Mouse (Mus musculus) fat pad, adult 2 months (tissue): ENCODE results near the gene Rad50.
A peak's percentile ranks its signal among the peaks of the same experiment; 100 is the strongest.

Experiments
- DNase-seq: peaks from one replicate; pipeline ENCODE4 v3.0.0-alpha.2; 2011; ENCODE audit warnings: low read depth, low spot score; ENCODE audit errors: extremely low read depth

Rad50 gene

DNA sequence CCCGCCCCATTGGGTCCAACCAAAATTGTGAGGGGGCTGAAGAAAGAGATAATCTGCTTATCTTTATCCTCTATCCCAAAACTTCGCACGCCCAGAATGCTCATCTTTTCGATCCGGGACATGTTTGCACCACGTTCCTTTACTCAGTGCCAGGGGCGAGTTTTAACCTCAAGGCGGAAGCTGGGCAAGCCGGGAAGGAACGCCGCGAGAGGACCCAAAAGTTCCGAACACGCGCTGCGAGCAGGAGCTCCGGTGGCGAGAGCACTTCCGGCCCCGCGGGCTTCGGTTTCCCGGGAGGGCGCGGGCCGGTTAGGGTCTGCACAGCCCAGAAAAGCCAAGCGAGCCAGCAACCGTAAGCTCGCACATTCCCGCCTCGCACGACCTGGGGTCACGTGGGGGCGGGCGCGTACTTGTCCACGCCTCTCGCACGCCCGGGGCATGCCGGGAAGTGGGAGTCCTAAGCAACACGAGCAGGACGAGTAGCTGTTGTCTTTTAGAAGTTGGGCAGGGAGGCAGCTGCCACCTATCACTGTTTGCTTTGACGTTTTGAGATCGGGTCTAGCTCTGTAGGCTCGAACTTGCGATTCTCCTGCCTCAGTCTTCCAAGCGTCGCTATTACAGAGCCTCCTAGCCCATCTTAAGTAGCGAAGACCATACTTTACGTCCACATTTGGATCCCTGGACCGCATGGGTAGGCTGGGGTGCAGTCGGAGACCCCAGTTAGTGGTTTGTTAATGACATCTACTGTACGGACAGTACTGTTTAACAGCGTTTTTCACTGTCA is at the start of gene Rad50:
Gene Rad50, minus strand, starts transcription at position 386 of the 784 bp plus-strand sequence.
- DNase-seq, result peak; percentile 39

DNA sequence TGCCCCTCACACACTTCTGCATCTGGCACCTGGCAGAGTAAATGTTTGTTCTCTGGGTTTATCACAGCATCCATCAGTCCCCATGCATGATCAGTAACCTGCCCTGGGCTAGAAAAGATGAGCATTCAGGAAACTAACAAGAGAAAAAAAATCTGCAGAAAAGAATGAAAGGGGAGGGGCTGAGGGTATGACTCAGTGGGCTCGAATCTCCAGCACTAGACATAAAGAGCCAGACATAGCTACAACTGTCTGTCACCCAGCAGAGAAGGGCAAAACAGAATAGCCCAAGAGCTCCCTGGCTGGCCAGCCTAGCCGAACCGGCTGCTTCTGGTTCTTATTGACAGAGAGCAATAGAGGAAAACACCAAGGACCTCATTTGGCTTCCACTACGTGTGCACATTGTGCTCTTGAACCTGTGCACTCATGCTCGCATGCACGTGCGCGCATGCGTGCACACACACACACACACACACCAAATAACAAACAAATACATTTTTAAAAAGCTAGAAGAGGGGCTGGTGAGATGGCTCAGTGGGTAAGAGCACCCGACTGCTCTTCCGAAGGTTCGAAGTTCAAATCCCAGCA is 48.0 kb upstream of the Rad50 start:
- no peak for DNase-seq

DNA sequence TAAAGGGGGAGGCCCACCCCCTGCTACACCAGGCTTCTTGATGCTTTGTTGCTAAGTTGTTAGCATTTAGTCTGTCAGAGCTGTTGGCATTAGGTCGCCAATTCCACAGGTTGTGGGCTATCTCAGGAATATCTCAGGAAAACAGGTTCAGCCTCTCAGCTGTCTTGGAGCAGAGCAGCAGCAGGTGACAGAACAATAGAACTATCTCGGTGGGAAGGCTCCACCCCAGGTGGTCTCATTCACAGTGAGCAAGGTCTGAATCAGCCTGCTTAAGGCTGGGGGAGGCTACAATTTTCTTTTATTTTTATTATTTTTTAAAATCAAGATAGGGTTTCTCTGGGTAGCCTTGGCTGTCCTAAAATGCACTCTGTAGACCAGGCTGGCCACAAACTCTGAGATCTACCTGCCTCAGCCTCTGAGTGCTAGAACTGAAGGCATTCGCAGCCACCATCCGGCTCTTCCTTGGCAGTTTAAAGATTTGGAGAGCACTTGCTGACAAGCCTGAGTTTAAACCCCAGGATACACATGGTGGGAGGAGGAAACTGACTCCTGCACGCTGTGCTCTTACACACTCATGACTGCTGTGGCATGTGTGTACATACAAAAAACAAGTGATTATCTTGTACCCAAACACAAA is 42.7 kb upstream of the Rad50 start:
- DNase-seq, result no peak

DNA sequence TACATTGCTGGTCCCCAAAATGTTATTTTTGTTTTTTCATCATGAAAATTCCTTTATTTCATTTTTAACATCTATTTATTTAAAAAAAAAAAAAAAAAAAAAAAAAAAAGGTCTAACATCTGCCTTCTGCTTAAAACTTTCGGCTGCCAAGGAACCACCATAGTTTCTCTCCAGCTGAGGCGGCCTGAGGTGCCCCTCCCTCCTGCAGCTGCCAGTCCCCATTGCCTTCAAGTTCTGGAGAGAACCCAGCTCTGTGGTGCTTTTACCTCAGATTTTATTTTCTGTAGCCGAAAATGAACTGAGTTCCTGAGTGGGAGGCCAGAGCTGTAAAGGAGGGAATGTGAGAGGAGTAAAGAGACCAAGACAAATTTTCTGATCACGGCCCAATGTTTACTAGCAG is 42.2 kb upstream of the Rad50 start:
- DNase-seq, result no peak

DNA sequence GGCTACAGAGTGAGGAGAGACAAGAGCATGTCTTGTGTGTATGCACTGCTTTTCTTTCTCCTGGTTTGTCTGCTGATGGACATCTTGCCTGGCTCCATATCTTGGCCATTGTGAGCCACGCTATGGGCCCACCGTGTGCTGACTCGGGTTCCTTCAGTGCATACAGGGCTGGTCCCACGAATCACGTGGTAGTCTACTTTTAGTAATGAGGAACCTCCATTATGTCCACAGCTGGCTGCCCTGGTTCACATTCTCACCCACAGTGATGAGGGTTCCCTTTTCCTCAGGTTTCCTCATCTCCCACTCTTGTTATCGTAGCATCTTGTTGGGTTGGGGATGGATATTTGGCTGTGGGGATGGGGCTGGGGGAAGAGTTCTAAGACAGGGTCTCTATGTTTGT is 41.5 kb upstream of the Rad50 start:
- no peak for DNase-seq

DNA sequence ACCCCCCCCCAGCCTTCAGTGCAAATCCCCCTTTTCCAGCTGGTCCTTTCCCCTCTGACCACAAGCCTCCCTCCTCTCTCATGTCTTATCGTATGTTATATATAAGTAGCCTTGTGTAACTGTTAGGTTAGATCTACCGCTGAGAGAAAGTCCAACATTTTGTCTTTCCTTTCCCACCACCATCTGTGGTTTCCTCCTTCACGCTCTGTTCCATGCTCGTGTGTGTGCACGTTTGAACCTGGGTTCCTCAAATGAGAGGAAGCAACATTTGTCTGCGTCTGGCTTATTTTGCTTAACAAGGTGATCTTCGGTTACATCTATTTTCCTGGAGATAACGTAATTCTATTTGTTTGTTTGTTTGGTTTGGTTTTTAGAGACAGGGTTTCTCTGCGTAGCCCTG is 40.9 kb upstream of the Rad50 start:
- DNase-seq, result no peak

DNA sequence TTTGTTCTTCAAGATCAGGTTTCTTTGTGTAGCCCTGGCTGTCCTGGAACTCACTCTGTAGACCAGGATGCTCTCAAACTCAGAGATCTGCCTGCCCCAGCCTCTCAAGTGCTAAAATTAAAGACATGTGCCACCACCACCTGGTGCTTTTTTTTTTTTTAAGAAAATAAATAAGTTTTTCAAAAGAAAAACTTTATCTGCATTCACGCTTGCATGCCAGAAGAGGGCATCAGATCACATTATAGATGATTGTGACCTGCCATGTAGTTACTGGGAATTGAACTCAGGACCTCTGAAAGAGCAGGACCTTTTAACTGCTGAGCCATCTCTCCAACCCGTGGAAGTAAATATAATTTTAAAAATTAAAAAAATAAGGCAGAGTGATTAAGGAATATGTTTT is 38.1 kb upstream of the Rad50 start:
- no peak for DNase-seq

DNA sequence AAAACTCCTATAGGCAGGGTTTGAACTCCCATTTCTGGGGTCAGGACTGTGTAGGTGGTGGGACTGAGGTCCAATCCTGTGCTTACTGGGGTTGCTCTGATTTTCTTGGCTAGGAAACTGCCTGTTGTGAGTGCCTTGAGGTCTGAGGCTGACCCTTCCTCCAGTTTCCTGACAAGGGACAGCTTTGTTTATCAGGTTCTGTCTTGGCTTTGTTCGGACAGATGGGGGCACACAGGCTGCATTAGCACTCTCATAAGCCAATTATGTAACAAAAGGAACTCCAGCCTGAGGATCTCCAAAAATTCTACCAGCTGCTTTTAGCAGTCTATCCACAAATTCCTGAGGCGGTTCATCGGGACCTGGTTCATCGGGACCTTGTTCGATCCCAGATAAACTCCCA is 35.2 kb upstream of the Rad50 start:
- no peak for DNase-seq

DNA sequence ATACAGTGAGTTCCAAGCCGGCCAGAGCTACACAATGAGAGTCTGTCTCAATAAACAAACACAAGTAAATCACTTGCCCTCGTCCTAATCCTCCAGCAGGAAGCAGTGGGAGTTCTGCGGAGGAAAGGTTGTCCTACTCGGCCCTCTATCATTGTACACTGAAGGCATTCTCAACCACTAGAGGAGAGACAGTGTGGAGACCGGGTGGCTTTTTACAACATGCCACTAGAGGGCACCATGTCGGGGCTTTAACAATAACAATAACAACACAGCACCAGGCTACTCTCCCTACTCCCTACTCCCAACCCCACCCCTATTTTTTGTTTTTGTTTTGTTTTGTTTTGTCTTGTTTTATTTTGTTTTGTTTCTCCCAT is 30.4 kb upstream of the Rad50 start:
- DNase-seq, result no peak

DNA sequence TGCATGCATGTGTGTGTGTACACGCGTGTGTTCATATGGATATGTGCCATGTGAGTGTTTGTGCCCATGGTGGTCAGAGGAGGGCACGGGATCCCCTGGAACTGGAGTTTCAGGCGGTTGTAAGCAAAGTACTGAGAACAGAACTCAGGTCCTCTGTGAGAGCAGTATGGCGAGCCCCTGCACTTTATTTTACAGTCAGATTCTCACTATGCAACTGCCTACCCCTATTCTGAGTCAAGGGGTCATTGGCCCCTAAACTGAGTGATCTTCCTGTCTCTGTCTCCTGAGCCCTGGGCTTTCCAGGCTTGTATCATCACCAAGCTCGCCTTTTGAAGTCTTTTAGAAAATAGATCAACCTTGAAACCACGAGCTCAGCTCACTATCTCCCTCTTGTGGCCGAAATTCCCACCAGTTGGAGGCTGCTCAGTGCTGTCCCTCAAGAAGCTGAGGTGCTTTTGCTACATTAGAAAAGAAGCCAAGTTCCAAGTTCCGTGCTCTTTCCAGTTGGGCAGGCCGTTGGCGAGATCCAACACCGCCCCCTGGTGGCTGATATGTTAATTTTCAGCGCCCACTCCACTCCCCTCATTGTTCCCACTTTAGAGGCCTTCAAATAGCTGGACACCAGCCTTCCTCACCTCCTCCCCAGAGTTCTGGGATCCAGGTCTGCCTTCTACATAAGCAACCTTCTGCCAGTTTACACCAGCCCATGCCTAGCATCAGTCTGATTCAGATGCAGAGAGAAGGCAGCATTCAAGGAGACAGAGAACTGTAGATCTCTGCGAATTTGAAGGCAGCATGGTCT is 29.9 kb upstream of the Rad50 start:
- no peak for DNase-seq

DNA sequence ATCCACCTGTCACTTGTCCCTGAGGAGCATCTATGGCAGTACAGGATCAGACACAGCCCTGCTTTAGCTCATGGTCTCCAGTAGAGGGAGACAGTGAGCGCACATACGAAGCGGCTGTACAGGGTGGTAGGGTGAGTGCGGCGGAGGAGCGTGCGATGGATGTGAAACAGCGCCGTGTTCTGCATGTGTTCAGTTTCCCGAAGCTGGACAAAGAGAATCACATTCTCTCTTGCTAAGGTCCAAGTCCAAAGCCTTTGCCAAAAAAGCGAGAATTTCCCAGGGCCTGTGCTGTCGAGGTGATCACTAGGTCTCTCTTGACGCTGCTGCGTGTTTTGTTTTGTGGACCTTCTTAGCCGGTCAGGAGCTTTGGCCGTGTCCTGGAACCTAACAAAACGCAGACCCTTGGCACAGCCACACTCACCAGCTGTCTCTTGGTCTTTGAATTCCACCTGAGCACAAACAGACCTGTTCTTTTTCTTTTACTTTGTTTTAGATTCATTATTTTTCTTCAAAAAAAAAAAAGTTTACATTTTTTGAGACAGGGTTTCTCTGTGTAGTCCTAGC is 28.6 kb upstream of the Rad50 start:
- DNase-seq, result no peak

DNA sequence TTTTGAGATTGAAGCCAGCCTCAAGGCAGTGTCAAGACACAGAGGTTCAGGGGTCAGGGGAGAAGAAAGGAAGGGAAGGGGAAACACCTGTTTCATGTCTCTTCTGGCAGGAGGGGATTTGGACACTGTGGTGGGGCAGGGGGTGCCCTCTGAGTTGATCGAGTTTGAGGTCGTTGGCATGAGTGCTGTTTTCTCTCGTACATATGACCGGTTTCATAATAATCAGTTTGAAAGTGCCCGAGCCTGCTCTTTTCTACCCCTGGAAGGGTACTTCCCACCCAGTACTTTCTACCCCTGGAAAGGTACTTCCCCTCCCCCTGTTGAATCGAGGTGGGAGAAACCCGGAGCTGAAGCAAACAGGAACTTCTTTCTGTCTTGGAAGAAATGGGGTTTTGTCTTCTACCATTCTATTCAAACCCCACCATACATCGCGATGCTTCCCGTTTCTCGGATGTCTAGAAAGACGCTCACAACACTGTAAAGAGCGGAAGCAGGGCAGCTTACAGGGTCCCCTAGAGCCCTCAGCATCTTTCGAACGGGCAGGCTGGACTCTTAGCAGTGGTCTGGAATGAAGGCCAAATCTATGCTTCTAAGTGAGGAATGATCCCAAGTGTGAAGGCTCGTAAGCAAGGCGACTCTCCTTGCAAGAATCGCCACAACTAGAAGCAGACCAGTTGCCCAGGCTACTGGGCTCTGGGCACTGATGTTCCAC is 28.0 kb upstream of the Rad50 start:
- no peak for DNase-seq

DNA sequence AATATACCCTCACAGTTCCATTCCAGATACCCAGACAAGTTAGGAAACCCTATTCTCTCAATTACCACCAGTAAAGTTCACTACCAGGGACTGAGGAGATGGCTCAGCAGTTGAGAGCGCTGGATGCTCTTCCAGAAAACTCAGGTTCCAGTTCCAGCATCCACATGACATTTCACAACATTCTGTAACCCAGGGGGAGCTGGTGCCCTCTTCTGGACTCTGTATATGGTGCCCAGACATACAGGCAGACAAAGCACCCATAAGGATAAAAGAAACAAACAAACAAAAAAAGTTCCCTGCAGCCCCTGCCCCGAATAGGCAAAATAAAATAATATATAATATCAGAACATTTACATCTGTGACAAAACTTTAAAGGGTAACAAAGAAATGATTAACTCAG is 27.3 kb upstream of the Rad50 start:
- DNase-seq, result no peak

DNA sequence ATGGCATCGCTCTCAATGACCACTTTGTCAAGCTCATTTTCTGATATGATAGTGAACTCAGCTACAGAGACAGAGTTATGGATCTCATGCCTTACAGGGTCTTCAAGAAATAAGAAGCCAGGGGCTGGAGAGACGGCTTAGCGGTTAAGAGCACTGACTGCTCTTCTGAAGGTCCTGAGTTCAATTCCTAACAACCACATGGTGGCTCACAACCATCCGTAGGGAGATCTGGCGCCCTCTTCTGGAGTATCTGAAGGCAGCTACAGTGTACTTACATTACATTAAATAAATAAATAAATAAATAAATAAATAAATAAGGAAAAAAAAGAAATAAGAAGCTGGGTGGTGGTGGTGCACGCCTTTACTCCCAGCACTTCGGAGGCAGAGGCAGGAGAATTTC is 26.7 kb upstream of the Rad50 start:
- DNase-seq, result no peak

DNA sequence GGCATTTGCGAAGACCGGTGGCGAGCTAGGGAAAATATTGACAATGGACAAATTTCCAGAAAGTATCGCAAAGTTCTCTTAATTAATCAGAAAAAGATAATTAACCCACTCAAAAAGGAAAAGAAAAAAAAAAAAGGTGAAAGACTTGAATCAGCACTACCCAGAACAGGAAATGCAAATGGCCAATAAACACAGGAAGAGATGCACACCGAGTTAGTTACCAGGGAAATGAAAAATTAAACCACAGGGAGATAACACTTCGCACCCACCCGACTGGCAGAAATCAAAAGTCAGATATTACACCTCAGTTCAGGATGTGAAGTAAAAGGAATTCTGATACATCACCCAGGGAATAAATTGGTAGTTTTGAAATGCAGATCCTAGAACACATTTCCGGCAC is 25.1 kb upstream of the Rad50 start:
- no peak for DNase-seq

DNA sequence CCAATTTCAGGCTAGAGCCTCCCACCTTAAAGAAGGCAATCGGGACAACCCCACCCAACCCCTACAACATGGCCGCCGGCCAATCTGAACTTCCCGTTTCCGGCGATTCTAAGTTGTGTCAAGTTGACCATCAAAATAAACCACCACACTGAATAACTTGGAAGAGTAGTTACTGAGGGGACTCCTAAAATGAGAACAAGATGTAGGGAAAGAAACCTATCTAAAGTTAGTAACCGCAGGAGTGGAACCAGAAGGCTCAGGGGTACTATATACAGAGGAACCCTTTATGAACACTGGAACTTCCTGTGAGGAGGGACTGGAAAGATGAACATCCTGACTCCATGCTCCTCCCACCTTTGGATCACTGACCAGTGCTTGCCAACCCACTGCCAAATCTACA is 24.3 kb upstream of the Rad50 start:
- no peak for DNase-seq

DNA sequence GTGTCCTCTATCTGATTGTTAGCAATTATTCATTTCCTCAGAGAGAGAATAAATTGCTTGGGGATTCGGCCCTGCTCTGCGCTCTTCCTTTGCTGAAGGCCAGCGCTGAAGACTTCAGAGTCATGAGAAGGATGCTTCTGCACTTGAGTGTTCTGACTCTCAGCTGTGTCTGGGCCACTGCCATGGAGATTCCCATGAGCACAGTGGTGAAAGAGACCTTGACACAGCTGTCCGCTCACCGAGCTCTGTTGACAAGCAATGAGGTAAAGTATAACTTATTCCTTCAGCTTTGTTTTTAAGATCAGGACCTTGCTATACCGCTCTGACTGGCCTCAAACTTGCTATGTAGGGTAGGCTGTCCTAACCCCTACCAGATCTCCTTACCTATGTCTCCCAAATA is 13.6 kb upstream of the Rad50 start, which contains the start of gene Il5:
Gene Il5, plus strand, starts transcription at position 80 of the 400 bp plus-strand sequence.
- no peak for DNase-seq

DNA sequence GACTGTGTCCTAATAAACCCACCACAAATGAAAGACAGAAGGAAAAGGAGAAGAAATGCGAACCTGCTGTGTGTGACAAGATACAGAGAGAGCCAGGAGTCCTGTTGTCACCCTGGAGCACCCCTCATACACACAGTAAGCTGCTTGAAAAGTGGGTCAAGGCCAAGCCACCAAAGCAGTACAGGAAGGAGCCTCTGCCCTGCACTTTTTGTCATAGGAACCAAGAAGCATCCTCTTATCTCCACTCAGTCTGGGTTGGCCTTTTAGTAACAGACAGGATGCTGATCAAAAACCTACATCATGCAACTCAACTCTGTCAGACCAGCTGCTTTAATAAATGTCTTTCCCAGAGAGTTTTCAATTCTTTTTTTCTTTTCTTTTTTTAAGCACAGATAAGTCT is 12.6 kb upstream of the Rad50 start:
- no peak for DNase-seq

DNA sequence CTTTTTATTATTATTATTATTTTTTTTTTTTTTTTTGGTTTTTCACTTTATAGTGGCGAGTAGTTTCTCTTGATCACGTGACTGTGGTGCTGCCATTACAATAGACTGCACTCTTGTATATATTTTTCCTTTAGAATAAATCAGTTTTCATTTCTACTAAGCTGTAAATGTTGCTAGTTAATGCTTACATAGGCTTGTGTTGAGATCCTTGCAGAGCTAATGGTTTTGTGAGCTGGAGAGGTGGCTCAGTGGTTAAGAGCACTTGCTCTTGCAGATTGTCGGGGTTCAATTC is 545 bp upstream of the Rad50 start:
- no peak for DNase-seq

DNA sequence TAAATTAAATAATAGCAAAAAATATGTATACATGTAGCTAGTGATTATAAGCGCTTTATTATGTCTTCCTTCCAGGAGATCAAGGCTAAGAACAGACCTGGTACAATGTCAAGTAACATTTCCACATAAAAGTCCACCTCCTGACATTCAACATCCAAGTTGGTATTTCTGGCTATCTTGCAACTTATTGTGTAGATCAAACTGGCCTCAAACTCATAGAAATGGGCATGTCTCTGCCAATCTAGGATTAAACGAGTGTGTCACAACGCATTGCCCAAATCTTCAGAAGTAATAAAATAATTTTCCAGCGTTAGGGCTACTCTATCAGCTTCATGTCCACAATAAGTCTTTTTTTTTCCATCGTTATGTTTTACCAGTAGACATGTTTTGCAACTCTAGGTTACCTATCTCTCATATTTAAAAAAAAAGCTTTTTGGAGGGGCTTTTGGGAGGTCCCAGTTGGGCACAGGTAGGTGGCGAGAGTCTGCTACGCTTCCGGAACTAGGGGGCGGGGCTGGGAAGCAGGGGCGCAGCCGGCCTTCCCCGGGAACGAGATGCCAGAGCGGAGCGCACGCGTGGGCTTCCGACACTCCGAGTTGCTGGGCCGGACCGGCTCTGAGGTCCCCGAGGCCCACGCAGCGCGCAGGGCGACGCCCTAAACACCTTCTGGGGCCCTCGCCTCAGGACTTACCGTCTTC is 734 bp downstream of the Rad50 start:
- peak; percentile 65 for DNase-seq
